Mouse (Mus musculus): ENCODE data around the gene C8b. TPM values are rescaled to one million over a fixed set of nuclear protein-coding genes. Genes with fewer than 3 reads are reported as not detected.

Gene C8b
- not detected in 2 replicates for polyA plus RNA-seq (2014; fragmentation: Nextera tagmentation; extraction: Ambion mirVana)

DNA sequence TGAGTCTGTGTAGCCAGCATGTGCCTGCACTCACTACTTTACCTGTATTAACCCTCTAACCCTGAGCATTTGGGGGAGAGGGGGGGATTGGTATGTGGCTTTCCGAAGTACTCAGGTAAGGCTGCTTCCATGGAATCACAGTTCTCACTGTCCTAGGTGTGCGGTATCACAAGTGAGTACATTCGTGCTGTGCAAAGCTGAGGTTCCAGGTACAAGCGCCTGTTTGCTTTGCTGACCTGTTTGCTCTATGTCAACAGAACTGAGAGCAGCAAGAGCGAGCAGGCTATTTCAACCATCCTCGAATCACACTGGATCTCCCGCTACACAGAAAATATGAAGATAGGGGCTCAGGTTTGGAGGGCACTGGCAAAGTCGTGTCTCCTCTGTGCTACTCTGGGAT, at the start of gene C8b:
C8b (plus strand) TSS at position 253 of the 400 bp plus-strand sequence.
- Histone ChIP-seq H3K9me3 (ENCODE audit: control insufficient read depth, low read depth, low read length) (no peaks in the 10 kb centered on the region), H3K27me3 (ENCODE audit: control insufficient read depth, insufficient read depth, low read length) (no peaks in the 10 kb centered on the region), H3K36me3 (ENCODE audit: control insufficient read depth, insufficient read depth, low read length) (no peaks in the 10 kb centered on the region), H3K4me3 (ENCODE audit: low read depth, low read length) (no peak within 1 kb of the TSS), H3K9ac (replicated peaks; ENCODE audit: low read depth, low read length) (no peak within 1 kb of the TSS), H3K4me1 (ENCODE audit: control insufficient read depth, insufficient read depth, low read length) (no peaks in the 10 kb centered on the region), H3K27ac (ENCODE audit: low read length) (no peak within 1 kb of the TSS), H3K4me2 (replicated peaks; ENCODE audit: low read depth, low read length) (no peak within 1 kb of the TSS)
- ATAC-seq (ENCODE audit: insufficient number of reproducible peaks, insufficient read depth, low FRiP score, low read depth), result no peak
- 73% methylated on average over 8 of the region's 8 CpGs for WGBS

DNA sequence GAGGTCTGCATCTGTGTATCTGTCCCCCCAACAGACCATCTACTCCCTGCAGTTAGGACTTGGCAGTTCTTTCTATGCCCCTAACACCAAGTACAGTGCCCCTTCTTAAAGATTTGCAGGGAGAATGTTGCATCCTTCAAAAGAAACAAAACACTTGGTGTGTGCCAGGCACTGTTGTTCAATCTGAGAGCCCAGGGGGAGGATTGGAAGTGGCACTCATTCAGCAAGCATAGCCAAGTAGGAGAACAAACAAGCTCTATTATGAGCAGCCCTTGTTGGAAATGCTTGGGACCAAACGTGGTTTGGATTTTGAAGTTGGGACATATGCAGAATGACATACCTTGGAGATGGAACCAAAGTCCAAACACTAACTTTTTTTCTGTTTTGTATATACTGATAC, 49.6 kb upstream of the C8b start:
- ATAC-seq (ENCODE audit: insufficient number of reproducible peaks, insufficient read depth, low FRiP score, low read depth), result no peak
- H3K4me2 ChIP-seq (replicated peaks; ENCODE audit: low read depth, low read length), result no peak overlapping the region
- no peaks in the 10 kb centered on the region for H3K9me3 ChIP-seq (ENCODE audit: control insufficient read depth, low read depth, low read length)
- no peaks in the 10 kb centered on the region for H3K36me3 ChIP-seq (ENCODE audit: control insufficient read depth, insufficient read depth, low read length)
- no peak overlapping the region for H3K27ac ChIP-seq (ENCODE audit: low read length)
- H3K27me3 ChIP-seq (ENCODE audit: control insufficient read depth, insufficient read depth, low read length), result no peaks in the 10 kb centered on the region
- no peak overlapping the region for H3K4me3 ChIP-seq (ENCODE audit: low read depth, low read length)
- H3K4me1 ChIP-seq (ENCODE audit: control insufficient read depth, insufficient read depth, low read length), result 0 out of 2 replicates have a peak, but pooled peaks cover 12% of the 10 kb centered on the region
- H3K9ac ChIP-seq (replicated peaks; ENCODE audit: low read depth, low read length), result no peak overlapping the region
- WGBS, result 64% methylated on average over 1 of the region's 1 CpGs

DNA sequence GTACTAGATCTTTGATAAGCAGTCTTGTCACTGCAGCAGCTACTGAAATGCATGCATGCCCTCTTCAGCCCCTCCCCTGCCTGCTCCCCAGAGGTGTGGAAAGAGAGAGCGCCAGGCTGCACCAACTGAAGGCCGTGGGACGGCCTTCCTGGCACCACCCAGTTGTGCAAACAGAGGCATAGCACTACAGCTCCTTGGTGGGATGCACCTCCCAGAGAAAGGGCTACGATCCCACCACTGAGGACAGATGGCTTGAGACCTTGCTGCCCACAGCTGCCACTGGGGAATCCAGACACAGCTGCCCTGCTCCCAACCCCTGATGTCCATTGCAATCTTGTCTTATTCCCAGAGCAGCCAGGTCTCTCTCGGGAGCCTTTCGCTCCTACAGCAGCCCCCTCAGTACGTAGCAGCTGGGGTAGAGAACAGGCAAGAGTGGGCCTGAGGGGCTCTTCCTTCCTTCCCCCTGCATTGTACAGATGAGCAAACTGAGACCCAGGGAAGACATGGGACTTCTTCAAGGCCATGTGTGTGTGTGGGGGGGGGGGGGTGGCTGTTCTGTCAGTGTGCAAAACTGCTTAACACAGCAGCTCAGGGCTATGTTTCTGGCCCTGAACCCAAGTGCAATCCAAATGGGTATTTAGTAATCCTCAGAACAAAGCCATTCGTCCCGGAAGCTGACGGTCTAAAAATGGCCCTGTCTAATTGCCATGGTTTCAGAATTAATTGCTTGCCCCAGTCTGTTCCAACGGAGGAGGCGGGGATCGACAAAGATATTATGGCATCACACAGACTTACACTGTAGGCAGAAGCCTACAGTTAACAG, 46.9 kb upstream of the C8b start:
- Histone ChIP-seq H3K4me1 (ENCODE audit: control insufficient read depth, insufficient read depth, low read length) (0 out of 2 replicates have a peak, but pooled peaks cover 12% of the 10 kb centered on the region), H3K9ac (replicated peaks; ENCODE audit: low read depth, low read length) (no peak overlapping the region), H3K27me3 (ENCODE audit: control insufficient read depth, insufficient read depth, low read length) (no peaks in the 10 kb centered on the region), H3K4me3 (ENCODE audit: low read depth, low read length) (no peak overlapping the region), H3K36me3 (ENCODE audit: control insufficient read depth, insufficient read depth, low read length) (no peaks in the 10 kb centered on the region), H3K27ac (ENCODE audit: low read length) (no peak overlapping the region), H3K9me3 (ENCODE audit: control insufficient read depth, low read depth, low read length) (no peaks in the 10 kb centered on the region), H3K4me2 (replicated peaks; ENCODE audit: low read depth, low read length) (no peak overlapping the region)
- 44% methylated on average over 13 of the region's 13 CpGs for WGBS
- ATAC-seq (ENCODE audit: insufficient number of reproducible peaks, insufficient read depth, low FRiP score, low read depth), result peak; percentile 62; the same call in 1 of the 2 replicates

DNA sequence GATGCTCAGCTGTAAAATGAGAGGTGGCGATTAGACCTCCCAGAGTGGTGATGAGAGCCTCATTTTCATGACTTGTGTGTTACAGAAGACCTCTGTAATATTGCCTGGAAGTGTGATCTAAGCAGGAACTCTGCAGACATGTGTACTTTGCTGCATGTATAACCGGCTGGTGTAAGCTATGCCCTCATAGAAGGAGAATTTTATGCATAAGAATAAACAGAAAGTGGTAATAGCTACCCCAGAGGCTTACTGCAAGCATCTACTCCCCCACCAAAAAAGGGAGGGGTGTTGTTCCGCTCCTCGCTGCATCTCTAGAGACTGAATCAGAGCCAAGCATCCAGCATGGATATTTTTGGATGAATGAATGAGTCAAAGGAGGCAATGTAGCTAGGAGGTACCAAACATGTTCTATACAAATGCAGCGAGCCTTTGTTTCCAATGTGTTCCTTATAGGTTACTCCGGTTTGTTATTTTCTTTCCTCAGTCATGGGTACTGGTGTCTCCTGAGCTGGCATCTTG, 42.5 kb upstream of the C8b start:
- Histone ChIP-seq H3K4me3 (ENCODE audit: low read depth, low read length) (no peak overlapping the region), H3K27ac (ENCODE audit: low read length) (no peak overlapping the region), H3K4me1 (ENCODE audit: control insufficient read depth, insufficient read depth, low read length) (0 out of 2 replicates have a peak, but pooled peaks cover 10% of the 10 kb centered on the region), H3K9ac (replicated peaks; ENCODE audit: low read depth, low read length) (no peak overlapping the region), H3K36me3 (ENCODE audit: control insufficient read depth, insufficient read depth, low read length) (no peaks in the 10 kb centered on the region), H3K27me3 (ENCODE audit: control insufficient read depth, insufficient read depth, low read length) (no peaks in the 10 kb centered on the region), H3K4me2 (replicated peaks; ENCODE audit: low read depth, low read length) (no peak overlapping the region), H3K9me3 (ENCODE audit: control insufficient read depth, low read depth, low read length) (no peaks in the 10 kb centered on the region)
- 76% methylated on average over 6 of the region's 6 CpGs for WGBS
- no peak for ATAC-seq (ENCODE audit: insufficient number of reproducible peaks, insufficient read depth, low FRiP score, low read depth)

DNA sequence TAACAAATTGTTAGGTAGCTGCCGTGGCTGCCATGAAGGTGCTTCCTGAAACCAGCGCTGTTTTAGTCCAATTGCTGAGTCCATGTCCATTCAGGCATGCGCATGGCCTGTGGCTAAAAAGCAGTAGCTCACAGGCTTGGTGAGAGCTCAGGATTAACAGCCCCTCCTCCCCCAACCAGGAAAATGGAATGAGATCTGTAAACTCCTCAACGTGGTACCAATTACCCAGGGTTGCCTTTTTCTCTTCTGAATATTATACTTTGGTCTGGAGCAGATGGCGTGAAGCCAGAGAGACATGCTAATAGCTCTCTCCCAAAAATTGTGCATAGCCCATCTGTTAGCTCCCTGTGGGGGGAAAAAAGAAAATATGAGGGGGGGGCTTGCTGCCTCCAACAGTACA, 41.9 kb upstream of the C8b start:
- H3K4me1 ChIP-seq (ENCODE audit: control insufficient read depth, insufficient read depth, low read length), result 0 out of 2 replicates have a peak, but pooled peaks cover 5% of the 10 kb centered on the region
- H3K27me3 ChIP-seq (ENCODE audit: control insufficient read depth, insufficient read depth, low read length), result no peaks in the 10 kb centered on the region
- H3K27ac ChIP-seq (ENCODE audit: low read length), result no peak overlapping the region
- 65% methylated on average over 5 of the region's 5 CpGs for WGBS
- no peak for ATAC-seq (ENCODE audit: insufficient number of reproducible peaks, insufficient read depth, low FRiP score, low read depth)
- H3K9me3 ChIP-seq (ENCODE audit: control insufficient read depth, low read depth, low read length), result no peaks in the 10 kb centered on the region
- no peak overlapping the region for H3K9ac ChIP-seq (replicated peaks; ENCODE audit: low read depth, low read length)
- no peaks in the 10 kb centered on the region for H3K36me3 ChIP-seq (ENCODE audit: control insufficient read depth, insufficient read depth, low read length)
- H3K4me2 ChIP-seq (replicated peaks; ENCODE audit: low read depth, low read length), result no peak overlapping the region
- H3K4me3 ChIP-seq (ENCODE audit: low read depth, low read length), result no peak overlapping the region

DNA sequence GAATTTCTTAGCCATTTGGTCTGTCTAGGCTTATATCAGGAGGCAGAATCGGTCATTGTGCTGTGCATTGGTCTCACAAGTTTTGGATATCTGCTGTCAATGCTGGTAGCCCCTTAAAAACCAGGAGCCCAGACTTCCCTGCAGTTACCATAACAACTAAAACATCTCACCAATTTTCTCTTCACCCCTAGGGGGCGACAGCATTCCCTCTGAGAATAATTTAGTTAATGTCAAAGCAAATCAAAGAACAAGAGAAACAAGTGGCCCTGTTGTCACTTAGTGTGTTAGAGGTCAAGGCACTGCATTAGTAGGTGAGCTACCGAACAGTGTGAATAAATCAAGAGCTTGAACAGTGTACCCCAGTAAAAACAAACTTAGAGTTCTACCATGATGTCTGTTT, 40.4 kb upstream of the C8b start:
- H3K9me3 ChIP-seq (ENCODE audit: control insufficient read depth, low read depth, low read length), result no peaks in the 10 kb centered on the region
- H3K4me3 ChIP-seq (ENCODE audit: low read depth, low read length), result no peak overlapping the region
- H3K27ac ChIP-seq (ENCODE audit: low read length), result no peak overlapping the region
- no peak overlapping the region for H3K4me2 ChIP-seq (replicated peaks; ENCODE audit: low read depth, low read length)
- 42% methylated on average over 3 of the region's 3 CpGs for WGBS
- no peaks in the 10 kb centered on the region for H3K4me1 ChIP-seq (ENCODE audit: control insufficient read depth, insufficient read depth, low read length)
- H3K27me3 ChIP-seq (ENCODE audit: control insufficient read depth, insufficient read depth, low read length), result no peaks in the 10 kb centered on the region
- no peak overlapping the region for H3K9ac ChIP-seq (replicated peaks; ENCODE audit: low read depth, low read length)
- no peaks in the 10 kb centered on the region for H3K36me3 ChIP-seq (ENCODE audit: control insufficient read depth, insufficient read depth, low read length)
- no peak for ATAC-seq (ENCODE audit: insufficient number of reproducible peaks, insufficient read depth, low FRiP score, low read depth)

DNA sequence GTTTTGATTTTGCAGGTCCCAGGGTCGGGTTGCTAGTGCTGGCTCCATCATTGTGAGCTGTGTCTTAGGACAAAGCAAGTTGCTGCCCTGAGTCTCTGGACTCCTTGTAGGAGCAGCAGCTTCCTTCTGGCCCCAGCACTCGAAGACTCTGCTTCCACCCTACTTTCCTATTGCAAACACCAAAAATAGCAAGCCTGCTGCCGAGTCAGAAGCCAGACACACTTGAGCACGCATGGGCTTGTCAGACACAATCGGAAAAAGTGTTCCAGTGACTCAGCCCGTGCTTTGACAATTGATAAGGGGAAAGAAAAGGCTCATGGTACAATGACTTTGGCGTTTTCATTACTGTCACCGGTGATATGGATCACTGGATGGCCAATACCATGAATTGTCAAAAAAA, 36.9 kb upstream of the C8b start:
- no peaks in the 10 kb centered on the region for H3K27me3 ChIP-seq (ENCODE audit: control insufficient read depth, insufficient read depth, low read length)
- no peaks in the 10 kb centered on the region for H3K4me1 ChIP-seq (ENCODE audit: control insufficient read depth, insufficient read depth, low read length)
- H3K4me3 ChIP-seq (ENCODE audit: low read depth, low read length), result no peak overlapping the region
- no peak overlapping the region for H3K27ac ChIP-seq (ENCODE audit: low read length)
- H3K36me3 ChIP-seq (ENCODE audit: control insufficient read depth, insufficient read depth, low read length), result no peaks in the 10 kb centered on the region
- H3K4me2 ChIP-seq (replicated peaks; ENCODE audit: low read depth, low read length), result no peak overlapping the region
- no peak overlapping the region for H3K9ac ChIP-seq (replicated peaks; ENCODE audit: low read depth, low read length)
- H3K9me3 ChIP-seq (ENCODE audit: control insufficient read depth, low read depth, low read length), result no peaks in the 10 kb centered on the region
- WGBS, result 79% methylated on average over 8 of the region's 8 CpGs
- no peak for ATAC-seq (ENCODE audit: insufficient number of reproducible peaks, insufficient read depth, low FRiP score, low read depth)

DNA sequence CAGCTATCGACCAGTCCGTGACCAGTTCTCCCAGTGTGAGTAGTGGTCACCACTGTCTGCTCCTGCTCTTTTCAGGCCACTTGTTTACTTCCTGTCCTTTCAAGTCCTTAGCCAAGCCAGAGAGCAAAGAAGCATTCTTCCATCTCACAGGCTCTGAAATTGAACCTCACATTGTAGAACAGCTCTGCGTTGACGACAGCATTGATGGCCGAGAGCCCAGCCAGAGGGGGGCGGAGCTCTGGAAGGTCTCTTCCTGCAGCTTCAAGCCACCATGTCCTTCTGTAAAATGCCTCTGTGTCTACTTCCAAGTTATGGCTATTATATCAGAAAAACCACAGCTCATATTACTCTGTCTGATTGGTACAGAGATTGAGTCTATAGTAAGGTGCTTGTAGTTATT, 19.6 kb upstream of the C8b start:
- H3K9me3 ChIP-seq (ENCODE audit: control insufficient read depth, low read depth, low read length), result no peaks in the 10 kb centered on the region
- ATAC-seq (ENCODE audit: insufficient number of reproducible peaks, insufficient read depth, low FRiP score, low read depth), result no peak
- H3K9ac ChIP-seq (replicated peaks; ENCODE audit: low read depth, low read length), result no peak overlapping the region
- H3K27ac ChIP-seq (ENCODE audit: low read length), result no peak overlapping the region
- H3K4me2 ChIP-seq (replicated peaks; ENCODE audit: low read depth, low read length), result no peak overlapping the region
- no peaks in the 10 kb centered on the region for H3K36me3 ChIP-seq (ENCODE audit: control insufficient read depth, insufficient read depth, low read length)
- 55% methylated on average over 6 of the region's 6 CpGs for WGBS
- H3K4me1 ChIP-seq (ENCODE audit: control insufficient read depth, insufficient read depth, low read length), result no peaks in the 10 kb centered on the region
- no peak overlapping the region for H3K4me3 ChIP-seq (ENCODE audit: low read depth, low read length)
- no peaks in the 10 kb centered on the region for H3K27me3 ChIP-seq (ENCODE audit: control insufficient read depth, insufficient read depth, low read length)

All from stomach, embryonic 14.5 days (tissue).